Mouse (Mus musculus): ENCODE measurements around the gene Padi3.
A peak's percentile ranks its signal among the peaks of the same experiment; 100 is the strongest.

Padi3 gene

GRCm38 (mm10) chr4:140810458-140811260, at the start of gene Padi3:
Padi3 (minus strand) TSS chr4:140810648.
- DNase-seq, result no peak

GRCm38 (mm10) chr4:140859291-140859690, 48.8 kb upstream of the Padi3 start:
- no peak for DNase-seq

- no peak for DNase-seq
Measured at GRCm38 (mm10) chr4:140857813-140858212, 47.4 kb upstream of the Padi3 start.

- DNase-seq, result no peak
Measured at GRCm38 (mm10) chr4:140857041-140857440, 46.6 kb upstream of the Padi3 start.

- no peak for DNase-seq
Measured at GRCm38 (mm10) chr4:140855151-140855550, 44.7 kb upstream of the Padi3 start.

GRCm38 (mm10) chr4:140854455-140854864, 44.0 kb upstream of the Padi3 start:
- DNase-seq, result no peak

GRCm38 (mm10) chr4:140853626-140854025, 43.2 kb upstream of the Padi3 start:
- no peak for DNase-seq

GRCm38 (mm10) chr4:140849310-140849709, 38.9 kb upstream of the Padi3 start:
- no peak for DNase-seq

- DNase-seq, result peak in 1 of 2 experiments; percentile 15
Measured at GRCm38 (mm10) chr4:140845666-140846065, 35.2 kb upstream of the Padi3 start, which contains the start of gene Padi1. Padi1 (minus strand) TSS chr4:140845778.

GRCm38 (mm10) chr4:140844991-140845390, 34.5 kb upstream of the Padi3 start:
- DNase-seq, result no peak

- DNase-seq, result no peak
Measured at GRCm38 (mm10) chr4:140843670-140844280, 33.3 kb upstream of the Padi3 start.

- DNase-seq, result no peak
Measured at GRCm38 (mm10) chr4:140842909-140843308, 32.5 kb upstream of the Padi3 start.

- peak in 1 of 2 experiments; percentile 18 for DNase-seq
Measured at GRCm38 (mm10) chr4:140837879-140838278, 27.4 kb upstream of the Padi3 start.

- DNase-seq, result no peak
Measured at GRCm38 (mm10) chr4:140836208-140836866, 25.9 kb upstream of the Padi3 start.

GRCm38 (mm10) chr4:140835682-140836081, 25.2 kb upstream of the Padi3 start:
- peak in 1 of 2 experiments; percentile 58 for DNase-seq

- no peak for DNase-seq
Measured at GRCm38 (mm10) chr4:140834327-140834934, 24.0 kb upstream of the Padi3 start.

GRCm38 (mm10) chr4:140832821-140833220, 22.4 kb upstream of the Padi3 start:
- no peak for DNase-seq

- no peak for DNase-seq
Measured at GRCm38 (mm10) chr4:140831808-140832207, 21.4 kb upstream of the Padi3 start.

GRCm38 (mm10) chr4:140827237-140827636, 16.8 kb upstream of the Padi3 start:
- DNase-seq, result peak in 1 of 2 experiments; percentile 11

GRCm38 (mm10) chr4:140825942-140826341, 15.5 kb upstream of the Padi3 start:
- DNase-seq, result no peak

- DNase-seq, result peak; percentile 40 to 76
Measured at GRCm38 (mm10) chr4:140821988-140822387, 11.5 kb upstream of the Padi3 start.

- no peak for DNase-seq
Measured at GRCm38 (mm10) chr4:140817413-140817812, 7.0 kb upstream of the Padi3 start.

Measured in kidney, postnatal 36 days (tissue).